Mouse (Mus musculus): ENCODE measurements around the gene Gad1.

DNA sequence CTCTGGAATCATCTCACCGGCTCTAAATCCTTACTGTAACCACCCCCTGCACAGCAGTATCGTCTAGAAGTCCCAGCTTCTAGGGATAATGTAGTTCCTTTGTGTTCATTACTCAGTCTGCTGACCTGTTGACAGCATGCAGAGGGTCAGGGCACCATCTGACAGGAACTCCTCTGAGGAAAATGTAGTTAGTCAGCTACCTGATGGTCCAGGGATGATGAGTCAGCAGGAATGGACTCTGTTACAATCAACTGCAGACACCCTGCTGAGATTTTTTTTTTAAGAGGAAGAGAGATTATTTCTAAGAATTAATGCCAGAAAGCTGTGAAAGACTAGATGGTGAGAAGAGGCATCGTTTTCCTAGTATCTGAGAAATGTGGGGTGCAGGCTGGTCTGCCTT is 63.7 kb downstream of the Gad1 start:
- TF ChIP-seq POLR2A (IDR thresholded peaks at IDR 0.05; ENCODE audit: extremely low read depth, insufficient read depth, low read length) (no peak), CTCF (IDR thresholded peaks at IDR 0.05; ENCODE audit: low read depth, low read length) (no peak)

All from liver, adult 2 months (tissue).